Mouse (Mus musculus) forebrain, postnatal 0 days (tissue): ENCODE results near the gene Camk2d. TPM values are rescaled to one million over a fixed set of nuclear protein-coding genes. Genes with fewer than 3 reads are reported as not detected.

Experiments used
- ATAC-seq: fragments of 200-750 bp; cut with Nextera tagmentation; 2 replicates; pipeline ENCODE4 v1.8.0; 2017; ENCODE audit warnings: mild to moderate bottlenecking, moderate library complexity
- DNase-seq: peaks from one replicate; pipeline ENCODE4 v3.0.0-alpha.2; 2015
- H3K27ac ChIP-seq: fragments of 300-500 bp; sonication (generic); 2 replicates; pipeline ENCODE4 v1.5.1; 2014; ENCODE audit warnings: low read depth, mild to moderate bottlenecking, antibody characterized with exemption, low read length, moderate library complexity, mixed read lengths
- H3K27me3 ChIP-seq: fragments of 300-500 bp; sonication (generic); 2 replicates; pipeline ENCODE4 v1.6.1; 2014; ENCODE audit warnings: mild to moderate bottlenecking, low read length, mixed read lengths; ENCODE audit not compliant: insufficient read depth
- H3K36me3 ChIP-seq: fragments of 300-500 bp; sonication (generic); 2 replicates; pipeline ENCODE4 v1.6.1; 2014; ENCODE audit warnings: mild to moderate bottlenecking, moderate library complexity; ENCODE audit not compliant: insufficient read depth
- H3K4me1 ChIP-seq: fragments of 300-500 bp; sonication (generic); 2 replicates; pipeline ENCODE4 v1.6.1; 2014; ENCODE audit warnings: antibody characterized with exemption; ENCODE audit not compliant: insufficient read depth
- H3K4me2 ChIP-seq: fragments of 300-500 bp; sonication (generic); 2 replicates; pipeline ENCODE4 v1.6.1; 2014; ENCODE audit warnings: low read depth, mild to moderate bottlenecking, moderate library complexity
- H3K4me3 ChIP-seq: fragments of 300-500 bp; sonication (generic); 2 replicates; pipeline ENCODE4 v1.5.1; 2014; ENCODE audit warnings: low read depth, low read length, mixed read lengths
- H3K9ac ChIP-seq: fragments of 300-500 bp; sonication (generic); 2 replicates; pipeline ENCODE4 v1.6.1; 2014; ENCODE audit warnings: mild to moderate bottlenecking
- H3K9me3 ChIP-seq: fragments of 300-500 bp; sonication (generic); 2 replicates; pipeline ENCODE4 v1.6.1; 2016; ENCODE audit warnings: low read length
- CTCF ChIP-seq: sonication (generic); IDR thresholded peaks from 2 replicates; pipeline ENCODE4 v1.5.1; 2016; ENCODE audit warnings: antibody characterized with exemption, control low read depth, low read depth
- WGBS: fragments of 180-500 bp; shearing (Covaris S2); extraction: QIAGEN DNeasy Blood & Tissue Kit; methylation state at CpG from one replicate; pipeline ENCODE4 v1.1.7; 2014; 5-methylcytosine and 5-hydroxymethylcytosine counted together
- polyA plus RNA-seq: library from polyadenylated mRNA; unstranded; fragments of >200 nt; fragmentation: Nextera tagmentation; extraction: Ambion mirVana; gene quantifications from 2 replicates; pipeline ENCODE4 v1.2.1, GENCODE M21; 2015
- total RNA-seq: library from RNA; depleted of rRNA; stranded (reverse); fragments of >200 nt; gene quantifications from 2 replicates; pipeline ENCODE4 v1.2.3, GENCODE M21; 2014

Gene Camk2d
- total and polyA plus RNA-seq, 2 experiments from 2014 or later: 52.8 to 97.7 TPM

DNA sequence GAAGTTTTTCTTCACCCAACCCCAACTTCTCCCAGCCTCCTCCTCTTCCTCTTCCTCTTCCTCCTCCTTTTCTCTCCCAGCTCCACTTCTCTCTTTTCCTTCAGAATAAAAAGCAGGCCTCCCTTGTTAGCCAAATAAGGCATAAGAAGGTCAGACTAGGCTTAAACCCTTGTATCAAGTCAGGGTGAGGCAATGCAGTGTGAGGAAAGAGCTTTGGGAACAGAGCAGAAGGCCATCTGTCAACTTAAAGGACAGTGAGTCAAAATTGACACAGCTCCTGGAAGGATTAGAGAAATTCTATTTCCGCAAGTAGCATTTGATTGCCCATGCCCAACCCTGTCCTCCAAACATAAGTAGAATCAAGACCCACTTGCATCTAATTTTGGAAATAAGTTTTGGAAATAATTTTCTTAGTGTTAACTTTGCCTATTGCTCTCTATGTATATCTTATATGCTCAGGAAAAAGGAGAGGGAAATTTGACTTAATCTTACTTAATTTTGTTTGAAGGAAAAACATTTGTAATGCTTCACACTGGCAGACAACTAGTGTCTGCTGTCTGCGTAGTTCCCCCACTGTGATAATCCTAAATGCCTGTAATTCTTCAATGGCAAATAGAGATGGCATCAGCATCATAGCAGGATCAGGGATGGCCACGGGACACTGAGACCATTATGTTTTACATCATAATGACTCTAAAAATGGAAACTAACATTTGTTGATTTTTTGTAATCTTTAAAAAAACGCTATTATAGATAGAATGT is 16.8 kb downstream of the Camk2d start:
- ATAC-seq: no peak
- no peak for TF ChIP-seq CTCF
- WGBS: 53% methylated on average over 4 of the region's 4 CpGs

DNA sequence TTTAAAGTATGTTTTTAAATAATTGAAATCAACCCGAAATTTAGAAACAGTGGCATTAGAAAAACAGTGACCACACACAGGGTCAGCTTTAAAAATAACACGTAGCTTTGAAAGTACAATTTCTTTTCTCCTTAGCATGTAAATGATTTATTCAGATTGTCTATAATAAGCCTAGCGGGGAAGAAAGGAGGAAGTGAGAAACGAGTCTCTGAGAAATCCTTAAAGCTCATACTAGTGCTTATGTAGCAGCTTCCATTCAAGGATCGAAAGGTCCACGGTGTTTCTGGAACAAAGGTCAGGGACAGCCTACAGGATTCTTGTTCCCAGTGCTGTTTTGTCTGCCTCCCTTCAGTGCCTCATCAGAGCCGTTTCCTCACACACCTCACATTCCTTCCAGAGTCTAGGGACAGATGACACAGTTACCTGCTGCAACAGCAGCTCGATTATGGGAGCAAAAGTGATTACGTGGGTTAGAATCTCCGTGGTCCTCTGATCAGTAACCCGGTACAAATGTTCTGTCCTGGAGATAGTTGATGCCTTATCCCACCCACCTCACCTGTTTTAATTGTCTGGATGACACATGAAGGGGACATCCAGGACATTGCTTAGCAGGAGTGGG is 17.5 kb downstream of the Camk2d start:
- no peaks in the 10 kb centered on the region for H3K36me3 ChIP-seq
- H3K27ac ChIP-seq: no peak overlapping the region
- DNase-seq (no peak), ATAC-seq (no peak)
- H3K9me3 ChIP-seq: no peaks in the 10 kb centered on the region
- no peak overlapping the region for H3K4me2 ChIP-seq
- no peak overlapping the region for H3K9ac ChIP-seq
- no peaks in the 10 kb centered on the region for H3K27me3 ChIP-seq
- H3K4me3 ChIP-seq: no peak overlapping the region
- TF ChIP-seq CTCF: no peak
- H3K4me1 ChIP-seq: no peaks in the 10 kb centered on the region
- 62% methylated on average over 11 of the region's 11 CpGs for WGBS

More for the DNA sequence above, 16.8 kb downstream of the Camk2d start:
- no peak overlapping the region for H3K4me2 ChIP-seq
- no peaks in the 10 kb centered on the region for H3K36me3 ChIP-seq
- no peaks in the 10 kb centered on the region for H3K27me3 ChIP-seq
- no peaks in the 10 kb centered on the region for H3K4me1 ChIP-seq
- H3K27ac ChIP-seq: no peak overlapping the region
- H3K4me3 ChIP-seq: no peak overlapping the region
- DNase-seq: no peak
- no peak overlapping the region for H3K9ac ChIP-seq
- no peaks in the 10 kb centered on the region for H3K9me3 ChIP-seq

DNA sequence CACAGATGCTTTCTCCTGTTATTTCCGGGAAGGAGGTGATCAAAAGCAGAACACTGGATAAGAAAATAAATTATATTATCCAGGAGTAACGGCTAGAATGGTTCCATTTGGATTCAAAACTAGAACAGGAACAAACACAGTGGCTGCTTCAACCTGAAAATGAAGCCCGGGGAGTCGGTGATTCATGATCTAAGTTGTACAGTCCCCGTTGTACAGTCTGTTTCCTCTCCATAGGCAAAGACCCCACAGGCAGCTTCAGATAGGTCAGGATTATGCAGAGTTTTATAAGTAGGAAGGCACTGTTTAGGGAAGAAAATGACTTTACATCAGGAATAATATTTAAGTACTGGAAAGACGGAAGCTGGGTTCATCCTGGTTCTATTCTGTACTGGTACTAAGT is 19.2 kb downstream of the Camk2d start:
- Histone ChIP-seq H3K4me3 (no peak overlapping the region), H3K4me1 (no peaks in the 10 kb centered on the region), H3K9ac (no peak overlapping the region), H3K36me3 (no peaks in the 10 kb centered on the region), H3K4me2 (no peak overlapping the region), H3K9me3 (no peaks in the 10 kb centered on the region), H3K27me3 (no peaks in the 10 kb centered on the region), H3K27ac (no peak overlapping the region)
- WGBS: 79% methylated on average over 6 of the region's 6 CpGs
- no peak for TF ChIP-seq CTCF
- no peak for ATAC-seq
- DNase-seq: no peak

DNA sequence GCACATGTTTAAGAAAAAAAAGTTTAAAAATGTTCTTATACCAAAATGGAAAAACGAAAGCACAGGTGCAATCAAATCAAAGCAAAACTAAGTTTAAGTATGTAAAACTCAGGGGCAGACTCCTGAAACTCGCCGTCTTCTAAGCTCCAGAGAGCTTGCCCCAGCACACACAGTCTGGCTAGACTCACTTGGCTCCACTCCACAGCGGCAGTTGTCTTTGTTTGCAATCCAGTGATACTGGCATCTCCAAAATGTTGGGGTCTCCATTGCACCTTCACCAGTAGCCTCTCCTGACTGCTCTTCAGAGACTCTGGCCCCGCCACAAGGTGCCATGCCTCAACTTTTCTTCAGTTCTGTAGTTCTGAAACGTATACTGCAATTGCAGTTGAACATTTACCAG is 24.1 kb downstream of the Camk2d start:
- 80% methylated on average over 6 of the region's 6 CpGs for WGBS
- H3K4me3 ChIP-seq: no peak overlapping the region
- no peaks in the 10 kb centered on the region for H3K9me3 ChIP-seq
- no peak overlapping the region for H3K4me2 ChIP-seq
- no peak for DNase-seq
- ATAC-seq: no peak
- H3K4me1 ChIP-seq: no peaks in the 10 kb centered on the region
- H3K27ac ChIP-seq: no peak overlapping the region
- no peak for TF ChIP-seq CTCF
- no peaks in the 10 kb centered on the region for H3K27me3 ChIP-seq
- H3K36me3 ChIP-seq: no peaks in the 10 kb centered on the region
- no peak overlapping the region for H3K9ac ChIP-seq

DNA sequence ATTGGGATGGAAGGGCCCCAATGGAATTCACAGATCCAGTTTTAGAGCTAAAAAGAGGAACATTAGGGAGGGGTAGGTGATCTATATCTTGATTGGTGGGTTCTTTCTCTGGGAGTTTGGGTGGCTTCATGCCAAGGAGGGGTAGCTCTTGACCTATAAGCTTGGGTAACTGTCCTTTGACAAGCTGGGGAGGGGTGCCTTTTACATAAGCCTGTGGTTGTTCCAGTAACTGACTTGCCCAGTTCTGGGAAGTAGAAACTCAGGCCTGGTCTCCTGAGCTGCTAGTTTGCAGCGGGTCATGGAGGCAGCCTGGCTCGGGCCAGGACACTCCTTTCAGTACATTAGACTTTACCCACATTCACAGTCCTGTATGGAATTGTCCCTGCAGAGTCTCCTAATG is 26.4 kb downstream of the Camk2d start:
- WGBS: 90% methylated on average over 2 of the region's 2 CpGs
- Histone ChIP-seq H3K9me3 (no peaks in the 10 kb centered on the region), H3K9ac (no peak overlapping the region), H3K4me2 (no peak overlapping the region), H3K27ac (no peak overlapping the region), H3K36me3 (no peaks in the 10 kb centered on the region), H3K4me3 (no peak overlapping the region), H3K27me3 (no peaks in the 10 kb centered on the region), H3K4me1 (no peaks in the 10 kb centered on the region)
- no peak for TF ChIP-seq CTCF
- no peak for DNase-seq
- ATAC-seq: no peak

DNA sequence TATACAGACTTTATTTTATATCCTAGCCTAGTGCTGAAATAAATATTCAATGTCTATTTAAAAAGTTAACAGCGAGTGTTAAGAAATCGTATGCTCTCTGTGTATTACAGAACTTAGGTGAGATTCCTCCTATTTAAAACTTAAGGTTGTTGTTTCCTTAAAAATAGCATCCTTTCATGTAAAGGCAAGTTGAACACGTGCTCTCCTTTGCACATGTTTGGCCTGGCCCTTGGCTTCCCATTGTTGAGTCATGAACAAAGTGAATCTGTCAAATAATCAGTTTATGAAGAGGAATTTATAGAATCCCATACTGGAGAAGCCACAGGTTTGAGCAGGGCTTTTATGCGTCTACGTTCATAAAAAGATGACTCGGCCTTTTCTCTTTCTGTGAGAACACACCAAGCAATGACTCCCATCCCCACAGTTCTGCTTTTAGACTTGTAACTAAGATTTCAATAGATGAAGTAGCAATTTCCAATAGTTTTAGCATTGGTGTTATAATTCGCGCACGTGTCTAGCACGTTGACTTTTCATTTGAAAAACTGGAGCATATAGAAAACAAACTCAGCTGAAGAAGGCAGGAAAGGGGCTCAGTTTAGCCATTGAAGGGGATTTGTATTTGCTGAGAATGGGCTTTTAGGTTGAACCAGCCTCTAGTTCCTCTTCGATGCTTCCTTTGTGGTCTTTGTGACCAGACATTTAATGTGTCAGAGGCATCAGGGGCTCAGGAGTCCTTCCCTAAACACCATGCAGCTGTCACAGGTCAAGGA is 29.1 kb downstream of the Camk2d start:
- ATAC-seq: no peak
- no peak for TF ChIP-seq CTCF
- Histone ChIP-seq H3K4me2 (no peak overlapping the region), H3K9me3 (no peaks in the 10 kb centered on the region), H3K4me3 (no peak overlapping the region), H3K9ac (no peak overlapping the region), H3K27ac (no peak overlapping the region), H3K27me3 (no peaks in the 10 kb centered on the region), H3K36me3 (no peaks in the 10 kb centered on the region), H3K4me1 (no peaks in the 10 kb centered on the region)
- DNase-seq: no peak
- 84% methylated on average over 11 of the region's 11 CpGs for WGBS

DNA sequence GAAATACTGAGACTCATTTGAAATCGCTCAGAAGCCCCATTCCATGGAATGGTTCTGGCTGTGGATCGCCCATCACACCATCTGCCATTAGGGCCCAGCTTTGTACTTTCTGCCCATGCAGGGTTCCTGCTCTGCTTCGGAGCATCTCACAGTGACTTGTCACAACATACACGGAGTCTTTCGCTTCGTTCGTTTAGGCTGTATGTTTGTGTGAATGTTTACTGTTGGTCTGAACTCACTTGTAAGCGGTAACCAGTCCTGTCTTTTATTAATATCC is 29.6 kb downstream of the Camk2d start:
- Histone ChIP-seq H3K4me1 (no peaks in the 10 kb centered on the region), H3K9me3 (no peaks in the 10 kb centered on the region), H3K4me3 (no peak overlapping the region), H3K4me2 (no peak overlapping the region), H3K36me3 (no peaks in the 10 kb centered on the region), H3K27ac (no peak overlapping the region), H3K27me3 (no peaks in the 10 kb centered on the region), H3K9ac (no peak overlapping the region)
- no peak for TF ChIP-seq CTCF
- 82% methylated on average over 8 of the region's 8 CpGs for WGBS
- DNase-seq: no peak
- ATAC-seq: no peak
